Mouse (Mus musculus) brain, adult 2 months (tissue): ENCODE data around the gene Prkar1b.
A peak's percentile ranks its signal among the peaks of the same experiment; 100 is the strongest.

Experiments used
- DNase-seq: peaks from one replicate; pipeline ENCODE4 v3.0.0; 2011; ENCODE audit warnings: low read depth, low spot score

Prkar1b gene

DNA sequence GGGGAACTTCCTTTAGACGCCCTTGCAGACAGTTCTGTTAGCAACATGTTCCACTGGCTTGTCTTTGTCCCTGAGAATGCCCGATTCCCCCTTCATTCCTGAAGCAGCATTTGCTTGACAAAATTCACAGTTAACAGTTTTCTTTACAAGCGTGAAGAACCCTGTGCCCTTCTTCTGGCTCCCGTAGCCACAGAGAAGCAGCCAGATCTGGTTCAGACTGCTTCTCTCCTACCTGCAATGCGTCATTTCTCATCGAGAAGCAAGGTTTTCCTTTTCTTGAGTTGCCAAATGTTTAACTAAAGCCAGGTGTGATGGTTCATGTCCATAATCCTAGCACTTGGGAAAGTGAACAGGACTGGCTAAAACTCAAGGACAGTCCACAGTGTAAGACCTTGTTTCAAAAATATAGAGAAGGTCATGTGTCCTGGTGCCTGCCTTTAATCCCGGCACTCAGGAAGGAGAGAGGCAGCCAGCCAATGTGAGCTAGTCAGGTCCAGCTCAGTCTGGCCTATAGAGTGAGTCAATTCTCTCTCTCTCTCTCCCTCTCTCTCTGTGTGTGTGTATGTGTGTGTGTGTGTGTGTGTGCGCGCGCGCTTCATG is 3.2 kb downstream of the Prkar1b start:
- peak; percentile 74 for DNase-seq

DNA sequence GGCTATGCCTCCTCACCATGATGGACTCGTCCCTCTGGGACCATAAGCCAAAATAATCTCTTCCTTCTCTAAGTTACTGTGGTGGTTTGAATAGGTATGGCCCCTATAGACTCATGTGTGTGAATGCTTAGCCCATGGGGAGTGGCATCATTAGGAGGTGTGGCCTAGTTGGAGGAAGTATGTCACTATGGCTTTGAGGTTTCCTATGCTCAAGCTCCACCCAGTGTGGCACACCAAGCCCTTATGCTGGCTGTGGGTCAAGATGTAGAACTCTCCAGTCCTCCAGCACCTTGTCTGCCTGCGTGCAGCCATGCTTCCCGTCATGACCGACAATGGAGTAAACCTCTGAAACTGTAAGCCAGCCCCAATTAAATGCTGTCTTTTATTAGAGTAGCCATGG is 4.1 kb downstream of the Prkar1b start:
- no peak for DNase-seq

DNA sequence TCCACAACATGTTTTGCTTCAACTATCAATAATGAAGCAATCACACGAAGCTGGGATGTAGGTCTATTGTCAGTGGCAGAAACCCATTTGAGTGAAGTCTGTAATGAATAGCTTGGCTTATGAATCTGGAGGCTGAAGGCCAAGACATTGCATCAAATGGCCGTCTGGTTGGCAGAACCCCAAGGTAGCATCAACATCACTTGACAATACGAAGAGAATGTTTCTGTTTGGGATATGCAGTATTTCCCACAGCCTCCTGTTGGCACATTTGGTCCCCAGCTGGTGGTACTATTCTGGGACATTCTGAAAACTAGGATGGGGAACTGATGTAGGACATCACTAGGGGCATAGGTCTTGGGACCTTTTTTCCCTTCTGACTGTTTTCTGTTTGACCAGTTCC is 5.9 kb downstream of the Prkar1b start:
- peak; percentile 69 for DNase-seq

DNA sequence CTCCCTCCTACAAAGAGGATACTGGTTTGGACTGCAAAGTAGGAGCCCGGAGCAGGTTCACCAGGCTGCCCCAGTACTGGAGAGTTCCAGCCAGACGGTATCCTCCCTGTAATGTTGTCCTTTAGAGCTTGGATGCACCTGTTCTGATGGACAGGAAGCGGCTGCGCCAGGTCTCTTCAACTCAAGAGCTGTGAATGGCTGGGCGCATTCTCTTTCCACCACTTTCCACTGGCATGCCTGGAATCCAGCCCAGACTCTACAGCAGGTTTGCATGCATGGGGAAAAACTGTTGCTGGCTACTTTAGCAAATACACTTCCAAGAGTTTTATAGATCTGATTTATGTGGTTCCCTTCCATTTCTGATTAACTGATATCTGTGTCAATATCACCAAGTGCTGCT is 8.5 kb downstream of the Prkar1b start:
- DNase-seq: peak; percentile 78

DNA sequence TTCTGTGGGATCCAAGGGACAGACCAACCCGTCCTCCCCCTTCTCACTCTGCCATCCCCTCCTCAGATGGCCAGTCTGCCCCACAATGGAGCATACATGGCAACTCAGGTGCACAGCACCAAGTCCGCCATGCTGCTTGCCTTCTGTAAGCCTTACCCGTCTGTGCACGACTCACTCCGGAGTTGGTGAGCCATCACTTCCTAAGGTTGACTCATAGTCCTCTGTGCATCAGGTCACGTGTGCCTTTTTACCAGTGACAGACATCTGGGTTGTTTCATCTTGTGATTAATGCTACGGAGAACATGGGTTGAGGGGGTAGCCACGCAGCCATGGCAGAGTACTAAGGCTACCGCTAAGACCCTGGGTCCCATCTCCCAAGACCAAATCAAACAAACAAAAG is 9.2 kb downstream of the Prkar1b start:
- DNase-seq: peak; percentile 75

DNA sequence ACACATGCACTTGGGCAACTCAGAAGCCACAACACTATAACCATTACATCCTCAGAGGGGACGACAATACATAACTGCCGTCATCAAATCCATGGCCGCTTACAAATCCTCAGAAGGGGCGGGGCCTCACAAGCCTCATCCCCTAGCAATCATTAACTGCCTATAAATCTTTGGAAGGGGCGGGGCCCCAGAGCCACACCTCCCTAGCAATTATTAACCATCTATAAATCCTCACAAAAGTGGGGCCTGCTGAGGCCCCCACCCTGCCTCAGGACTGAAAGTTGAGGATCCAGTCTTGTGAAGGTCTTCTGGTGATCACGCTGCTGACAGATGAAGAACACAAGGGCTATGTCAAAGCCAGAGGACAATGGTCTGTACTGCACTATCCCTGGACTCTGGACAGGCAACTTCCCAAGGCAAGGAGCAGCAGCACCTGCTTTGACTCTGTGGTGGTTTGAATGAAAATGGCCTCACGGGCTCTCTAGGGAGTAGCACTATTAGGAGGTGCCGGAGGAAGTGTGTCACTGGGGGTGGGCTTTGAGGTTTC is 10.8 kb downstream of the Prkar1b start:
- DNase-seq: no peak

DNA sequence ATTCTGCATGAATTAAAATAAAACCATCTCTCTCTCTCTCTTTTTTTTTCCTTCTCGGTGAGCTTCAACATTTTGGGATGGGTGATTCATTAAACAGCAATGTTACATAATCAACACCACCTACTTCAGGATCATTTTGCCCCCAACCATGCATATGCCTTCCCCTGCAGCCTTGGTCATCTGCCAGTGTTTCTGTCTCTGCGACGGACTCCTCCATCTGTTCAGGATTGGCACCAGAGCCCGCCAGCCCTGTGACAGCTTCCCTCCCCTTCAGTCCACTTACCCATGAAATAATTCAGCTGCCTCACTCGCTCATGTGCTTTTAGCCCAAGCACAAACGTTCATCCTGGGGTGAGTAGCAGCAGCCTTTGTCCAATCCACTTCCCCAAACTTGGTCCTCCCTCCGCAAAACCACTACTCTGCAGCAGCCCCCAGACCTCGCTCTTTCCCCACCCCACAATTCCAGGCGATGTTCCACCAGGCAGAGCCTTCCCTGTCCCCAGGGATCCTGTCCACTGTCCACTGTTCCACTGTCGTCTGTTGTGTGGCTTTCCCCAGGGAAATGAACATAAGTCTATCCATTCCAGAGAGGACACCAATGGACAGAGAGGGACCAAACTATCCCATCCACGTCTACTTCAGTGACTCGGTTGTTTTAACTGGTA is 11.4 kb downstream of the Prkar1b start:
- DNase-seq: peak; percentile 99

DNA sequence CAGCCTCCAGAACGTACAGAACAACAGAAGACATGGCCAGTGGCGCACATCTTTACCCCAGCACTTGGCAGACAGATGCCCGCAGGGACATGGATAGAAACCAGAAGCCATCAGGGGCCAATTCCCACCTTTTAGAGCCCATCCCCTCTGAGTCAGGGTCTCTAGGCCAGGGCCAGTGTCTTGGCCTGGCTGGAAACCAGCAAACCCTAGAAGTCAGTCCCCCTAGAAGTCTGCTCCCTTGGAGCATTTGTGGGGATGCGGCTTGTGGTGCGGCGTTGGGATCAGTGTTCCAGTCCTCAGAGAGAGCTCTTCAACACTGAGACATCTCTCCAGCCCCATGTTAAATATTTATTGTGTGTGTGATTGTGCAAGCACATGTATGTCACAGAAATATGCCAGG is 12.6 kb downstream of the Prkar1b start:
- no peak for DNase-seq

DNA sequence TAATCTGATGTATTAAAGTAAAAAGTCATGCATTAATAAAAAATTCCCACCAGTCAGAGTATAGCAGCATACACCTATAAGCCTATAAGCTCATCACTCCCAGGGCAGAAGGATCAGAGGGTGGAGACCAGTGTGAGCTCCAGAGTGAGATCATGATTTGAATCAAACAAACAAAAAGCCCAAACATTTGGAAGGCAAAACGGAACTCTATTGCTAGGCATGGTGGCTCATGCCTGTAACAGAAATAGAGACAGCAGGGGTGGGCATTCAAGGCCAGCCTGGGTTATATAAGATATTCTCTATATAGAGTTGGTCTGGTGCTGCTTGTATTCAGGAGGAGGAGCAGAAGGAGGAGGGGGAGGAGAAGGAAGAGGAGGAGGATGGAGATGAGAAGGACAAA is 13.5 kb downstream of the Prkar1b start:
- DNase-seq: peak; percentile 75

DNA sequence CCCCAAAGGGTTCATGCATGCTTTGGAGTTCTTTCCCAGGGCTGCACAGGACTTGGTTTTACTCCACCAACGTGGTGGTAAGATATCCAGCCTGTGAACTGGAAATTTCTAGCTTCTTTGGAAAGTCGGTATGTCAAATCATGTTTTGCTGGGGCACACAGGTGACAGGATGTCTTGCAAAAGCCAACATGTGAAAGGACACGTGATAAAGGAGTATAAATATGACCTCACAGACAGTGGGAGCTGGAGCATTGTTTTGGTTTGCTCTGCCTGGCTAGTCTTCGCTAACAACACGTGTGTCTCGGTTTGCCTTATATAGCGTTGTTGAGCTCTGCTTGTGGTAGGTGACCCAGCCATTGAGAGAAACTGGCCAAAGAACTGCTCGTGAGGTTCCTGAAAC is 15.3 kb downstream of the Prkar1b start:
- no peak for DNase-seq

DNA sequence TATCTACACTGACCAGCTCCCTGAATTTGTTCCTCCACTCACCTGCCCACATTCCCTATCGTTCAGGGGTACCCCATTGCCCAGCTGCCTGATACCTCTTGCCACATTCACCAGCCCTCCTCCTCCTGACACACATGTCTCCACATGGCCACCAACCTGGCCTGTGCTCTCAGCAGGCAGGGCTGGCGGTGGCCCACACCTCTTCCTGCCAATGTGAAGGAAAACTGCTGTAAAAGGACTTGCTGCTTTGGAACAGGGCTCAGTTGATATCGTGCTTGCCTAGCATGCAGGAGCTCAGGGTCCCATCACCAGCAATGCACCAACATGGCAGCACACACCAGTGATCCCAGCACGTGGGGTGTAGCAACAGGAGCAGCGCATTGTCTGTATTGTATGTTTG is 19.4 kb downstream of the Prkar1b start:
- peak; percentile 49 for DNase-seq

DNA sequence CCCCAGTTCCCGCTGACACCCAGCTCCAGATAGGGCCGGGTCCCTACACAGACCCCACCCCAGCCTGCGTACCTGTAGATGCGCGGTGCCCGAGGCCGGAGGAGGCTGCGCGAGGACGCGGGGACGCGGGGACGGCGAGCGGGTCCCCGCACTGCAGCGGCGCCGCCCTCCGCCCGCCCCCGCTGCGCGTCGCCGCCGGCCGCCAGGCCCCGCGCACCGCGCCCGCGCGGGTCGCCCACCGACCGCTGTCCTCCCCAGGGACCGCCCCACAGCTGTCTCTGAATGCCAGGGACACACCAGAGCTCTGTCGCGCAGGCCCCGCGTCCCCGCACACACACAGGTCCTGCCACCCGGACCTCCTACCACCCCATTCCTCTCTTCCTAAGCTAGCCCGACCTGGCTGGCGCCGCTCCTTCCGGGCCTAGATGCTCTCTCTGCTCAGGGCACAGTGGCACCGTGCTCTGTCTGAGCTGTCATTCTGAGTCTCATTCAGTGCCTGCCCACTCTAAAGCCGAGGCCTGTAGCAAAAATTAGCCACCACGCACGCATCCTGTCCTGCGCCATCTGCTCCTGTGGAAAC is 20.1 kb downstream of the Prkar1b start:
- DNase-seq: peak; percentile 93

DNA sequence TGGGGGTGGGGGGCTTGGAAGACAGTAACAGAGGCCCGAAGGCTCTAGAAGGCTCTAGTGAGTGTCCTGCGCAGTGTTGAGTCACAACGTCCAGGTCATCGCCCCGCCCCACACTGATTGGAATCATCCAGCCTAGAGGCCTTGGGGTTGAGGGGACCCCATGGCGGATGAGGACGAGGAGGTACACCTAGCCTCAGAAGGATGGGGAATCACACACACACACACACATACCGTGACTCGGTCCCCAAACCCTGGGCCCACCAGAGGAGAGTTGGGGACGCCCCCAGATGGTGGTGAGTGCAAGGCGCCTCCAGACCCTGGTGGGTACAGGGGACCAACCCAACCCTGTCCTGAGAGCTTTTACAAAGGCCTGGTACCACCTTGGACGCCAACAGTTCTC is 20.7 kb downstream of the Prkar1b start:
- peak; percentile 77 for DNase-seq

DNA sequence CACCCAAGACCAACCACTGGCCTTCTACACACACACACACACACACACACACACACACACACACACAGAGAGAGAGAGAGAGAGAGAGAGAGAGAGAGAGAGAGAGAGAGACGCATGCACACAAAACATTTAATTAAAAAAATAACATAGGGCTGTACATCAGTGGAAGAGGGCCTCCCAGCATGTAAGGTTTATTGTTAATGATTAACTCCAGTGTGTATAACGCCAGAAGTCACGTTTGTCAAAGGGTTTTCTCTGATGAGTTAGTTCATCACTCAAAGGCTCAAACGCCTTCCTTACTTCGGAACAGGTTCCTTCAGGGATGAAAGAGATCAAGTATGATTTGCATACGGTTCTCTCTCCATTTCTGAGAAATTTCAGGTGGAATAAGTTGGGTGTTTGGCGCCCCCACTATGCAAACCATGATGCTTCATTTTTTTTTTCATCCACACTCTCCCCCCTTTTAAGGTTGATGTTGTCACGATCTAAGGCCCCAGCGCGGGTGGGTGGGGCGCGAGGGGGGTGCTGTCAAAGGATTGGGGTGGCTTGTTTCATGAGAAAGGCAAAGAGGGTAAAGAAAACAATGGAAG is 21.2 kb downstream of the Prkar1b start:
- peak; percentile 68 for DNase-seq

DNA sequence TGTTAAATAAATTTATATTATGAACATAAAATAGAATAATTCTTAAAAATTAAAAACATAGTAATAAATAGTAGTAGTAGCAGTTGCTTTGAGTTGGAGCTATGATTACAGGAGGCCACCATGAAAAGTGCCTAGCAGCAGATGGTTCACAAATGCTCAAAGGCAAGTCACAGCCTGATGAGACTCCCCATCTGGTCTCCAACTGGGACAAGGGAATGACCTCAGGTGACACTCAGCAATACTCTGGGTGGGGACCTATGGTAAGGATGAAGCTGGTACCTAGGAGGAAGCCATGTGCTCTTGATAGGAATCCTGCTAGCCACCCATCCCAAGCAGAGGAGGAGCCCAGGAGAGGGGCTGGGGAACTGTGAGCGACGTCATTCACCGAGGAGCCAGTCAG is 24.1 kb downstream of the Prkar1b start:
- DNase-seq: peak; percentile 84

DNA sequence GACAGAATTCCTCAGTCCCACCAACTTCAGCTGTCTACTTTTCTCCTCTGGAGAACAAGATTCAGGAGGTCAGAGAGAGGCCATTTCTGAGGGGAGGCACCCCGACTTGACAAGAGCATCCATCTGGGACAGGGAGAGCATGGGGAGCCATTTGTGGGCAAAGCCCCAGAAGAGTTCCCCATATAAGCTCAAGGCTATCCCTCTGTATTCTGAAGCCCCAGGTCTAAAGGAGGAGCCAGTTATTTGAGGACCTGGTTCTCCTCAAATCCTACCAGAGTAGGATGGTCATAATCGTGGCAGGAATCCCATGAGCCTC is 30.9 kb downstream of the Prkar1b start:
- no peak for DNase-seq

DNA sequence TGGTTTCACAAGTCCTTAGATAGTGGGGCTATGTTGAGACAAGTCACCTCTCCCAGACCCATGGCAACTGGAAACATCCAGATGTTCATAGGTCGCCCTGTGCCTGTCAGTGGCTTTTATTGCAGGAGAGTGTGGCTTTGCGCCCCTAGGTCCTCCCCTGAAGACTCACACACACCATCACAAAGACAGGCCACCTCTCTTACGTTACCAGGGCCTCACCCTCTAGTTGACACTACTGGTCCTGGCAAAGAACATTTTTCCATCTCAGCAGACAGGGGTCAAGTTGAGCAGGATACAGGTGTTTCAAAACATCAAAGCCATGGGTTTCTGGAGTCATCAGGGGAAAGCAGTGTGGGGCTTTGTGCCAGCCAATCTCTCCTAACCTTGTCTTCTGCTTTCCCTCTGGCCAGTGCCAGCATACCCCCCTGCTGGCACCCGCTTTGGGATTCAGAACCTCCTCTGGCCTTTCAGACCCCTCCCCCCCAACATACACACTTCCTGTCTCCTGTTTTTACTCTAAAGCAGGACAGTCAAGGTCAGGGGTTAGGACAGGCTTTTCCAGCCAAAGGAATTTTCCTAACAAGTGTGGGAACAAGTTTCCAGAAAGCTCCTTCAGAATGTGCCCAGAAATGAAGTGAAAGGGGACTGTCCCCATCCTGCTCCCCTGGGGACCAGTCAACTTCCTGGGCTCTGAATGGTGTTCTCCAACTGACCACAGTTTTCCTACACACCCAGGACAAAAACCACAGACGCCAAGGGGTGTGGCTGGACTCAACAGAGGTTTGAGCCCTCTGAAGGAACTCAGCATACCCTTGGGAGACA is 31.5 kb downstream of the Prkar1b start:
- no peak for DNase-seq

DNA sequence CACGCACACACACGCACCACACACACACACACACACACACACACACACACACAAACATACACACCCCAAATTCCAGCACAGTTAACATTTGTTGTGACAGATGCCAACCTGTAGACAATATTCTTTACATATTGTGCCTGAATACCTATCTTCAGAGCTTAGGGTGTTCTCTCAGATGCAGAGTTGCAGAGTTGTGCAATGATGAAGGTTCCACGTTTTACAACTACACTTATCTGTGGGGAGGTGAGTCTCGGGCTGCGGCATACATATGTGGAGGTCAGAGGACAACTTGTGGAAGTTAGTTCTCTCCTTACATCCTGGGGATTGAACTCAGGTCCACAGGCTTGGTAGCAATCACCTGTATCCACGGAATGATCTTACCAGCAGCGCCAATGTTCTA is 34.3 kb downstream of the Prkar1b start:
- no peak for DNase-seq

DNA sequence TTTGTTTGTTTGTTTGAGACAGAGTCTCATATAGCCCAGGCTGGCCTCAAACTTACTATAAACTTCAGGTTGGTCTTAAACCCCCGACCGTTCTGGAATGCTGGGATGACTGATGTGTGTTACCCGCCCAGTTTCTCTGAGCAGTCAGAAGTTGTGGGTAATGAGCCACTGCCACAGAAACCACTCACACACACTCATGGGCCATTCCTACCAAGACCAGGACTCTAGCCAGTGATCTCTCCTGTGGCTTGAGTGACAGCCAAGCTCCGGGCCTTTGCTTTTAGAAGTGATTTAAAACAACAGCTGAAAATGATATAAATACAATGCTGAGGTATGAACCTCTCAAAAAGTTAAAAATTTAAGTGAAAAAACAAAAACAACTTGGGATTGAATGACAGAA is 34.9 kb downstream of the Prkar1b start:
- no peak for DNase-seq

DNA sequence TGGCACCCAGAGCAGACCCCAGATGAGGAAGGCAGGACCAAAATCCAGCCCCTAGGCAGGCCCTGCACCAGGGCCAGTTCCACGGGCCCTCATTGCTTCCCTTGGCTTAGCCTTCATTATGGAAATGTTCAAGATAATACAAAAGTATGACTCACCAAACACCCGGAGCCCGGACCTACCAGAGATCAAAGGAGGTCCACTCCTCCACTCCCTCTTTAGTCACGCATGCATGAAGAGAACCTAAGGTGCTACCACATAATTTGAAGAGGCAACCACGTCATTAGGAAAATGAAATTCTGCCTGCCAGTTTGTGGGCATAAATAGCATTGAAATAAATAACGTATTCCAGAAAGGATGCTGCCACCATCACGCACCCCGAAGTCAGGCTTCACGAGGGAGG is 37.4 kb downstream of the Prkar1b start:
- peak; percentile 52 for DNase-seq

DNA sequence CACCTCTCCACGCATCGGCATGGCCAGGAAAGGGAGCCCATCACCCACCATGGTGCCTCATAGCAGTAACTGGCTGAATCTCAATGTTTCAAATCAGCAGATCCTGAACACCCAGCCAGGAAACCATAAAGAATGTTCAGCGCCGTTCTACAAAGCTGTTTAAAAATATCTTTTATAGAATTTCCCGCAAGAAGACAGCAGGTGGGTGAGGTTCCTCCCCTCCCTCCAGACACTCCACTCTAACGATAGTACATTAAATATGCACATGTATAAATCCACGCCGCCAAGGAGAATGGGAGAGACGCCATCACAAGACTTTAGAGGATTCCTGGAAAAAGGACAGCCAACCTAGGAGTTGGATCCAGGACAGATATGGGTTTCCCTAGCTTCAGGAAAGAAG is 37.8 kb downstream of the Prkar1b start:
- DNase-seq: peak; percentile 70
